Mouse (Mus musculus): ENCODE results near the gene Hspb8. TPM values are rescaled to one million over a fixed set of nuclear protein-coding genes. Genes with fewer than 3 reads are reported as not detected.
"Not testable (repeated sequence)": the region's sequence is repeated elsewhere in the genome, so short reads cannot be mapped to it uniquely, and the experiment has no call there.

Gene Hspb8
- polyA plus RNA-seq, 1 experiment from 2014 or later, result 10.5 TPM

DNA sequence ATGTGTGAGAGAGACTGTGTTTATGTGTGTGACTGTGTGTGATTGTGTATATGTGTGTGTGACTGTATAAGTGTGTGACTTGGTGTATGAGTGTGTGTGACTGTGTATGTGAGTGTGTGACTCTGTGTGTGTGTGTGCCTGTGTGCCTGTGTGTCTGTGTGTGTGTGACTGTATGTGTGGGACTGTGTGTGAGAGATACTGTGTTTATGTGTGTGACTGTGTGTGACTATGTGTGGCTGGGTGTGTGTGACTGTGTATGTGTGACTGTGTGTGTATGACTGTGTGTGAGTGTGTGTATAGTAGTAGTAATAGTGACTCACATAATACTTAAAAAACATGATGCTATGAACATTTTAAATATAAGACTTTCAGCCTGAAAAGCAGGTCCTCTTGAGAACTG, 13.5 kb upstream of the Hspb8 start:
- no peak for TF ChIP-seq CTCF (IDR thresholded peaks at IDR 0.05; ENCODE audit: low read depth)
- Histone ChIP-seq H3K4me3 (ENCODE audit: low read depth, low read length) (no peak overlapping the region), H3K36me3 (ENCODE audit: control insufficient read depth, insufficient read depth) (no peaks in the 10 kb centered on the region), H3K9ac (ENCODE audit: low read depth, low read length) (no peak overlapping the region), H3K27ac (ENCODE audit: low read depth, low read length) (no peak overlapping the region), H3K4me1 (replicated peaks; ENCODE audit: control insufficient read depth, insufficient read depth, low read length) (no peaks in the 10 kb centered on the region), H3K27me3 (replicated peaks; ENCODE audit: control insufficient read depth, insufficient read depth, low read length) (no peaks in the 10 kb centered on the region), H3K9me3 (ENCODE audit: control insufficient read depth) (no peaks in the 10 kb centered on the region), H3K4me2 (replicated peaks; ENCODE audit: low read depth) (no peak overlapping the region)
- ATAC-seq, result no peak

GRCm38 (mm10) chr5:116434976-116435850, 12.5 kb upstream of the Hspb8 start:
- no peak for TF ChIP-seq CTCF (IDR thresholded peaks at IDR 0.05; ENCODE audit: low read depth)
- Histone ChIP-seq H3K4me3 (ENCODE audit: low read depth, low read length) (no peak overlapping the region), H3K36me3 (ENCODE audit: control insufficient read depth, insufficient read depth) (no peaks in the 10 kb centered on the region), H3K27ac (ENCODE audit: low read depth, low read length) (no peak overlapping the region), H3K9me3 (ENCODE audit: control insufficient read depth) (no peaks in the 10 kb centered on the region), H3K9ac (ENCODE audit: low read depth, low read length) (no peak overlapping the region), H3K4me2 (replicated peaks; ENCODE audit: low read depth) (no peak overlapping the region), H3K27me3 (replicated peaks; ENCODE audit: control insufficient read depth, insufficient read depth, low read length) (no peaks in the 10 kb centered on the region), H3K4me1 (replicated peaks; ENCODE audit: control insufficient read depth, insufficient read depth, low read length) (no peaks in the 10 kb centered on the region)
- 66% methylated on average over 13 of the region's 13 CpGs for WGBS
- ATAC-seq, result no peak

DNA sequence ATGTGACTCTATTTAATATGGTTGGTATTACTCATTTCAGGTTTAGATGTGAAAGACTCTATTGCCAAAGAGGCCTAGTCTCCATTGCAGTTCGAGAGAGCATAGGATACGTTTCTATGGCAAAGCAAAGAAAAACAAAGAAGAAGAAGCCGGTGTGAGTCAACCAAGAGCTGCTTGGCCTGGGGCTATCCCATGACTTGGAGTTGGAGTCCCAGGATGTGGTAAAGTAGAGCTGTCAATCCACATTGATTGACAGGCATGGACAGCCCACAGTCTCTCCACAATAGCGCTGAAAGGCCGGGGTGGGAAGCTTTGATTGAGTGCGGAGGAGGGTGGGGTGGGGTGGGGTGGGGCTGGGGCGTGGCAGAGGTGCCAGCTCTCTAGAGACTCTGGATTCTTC, 10.2 kb upstream of the Hspb8 start:
- TF ChIP-seq CTCF (IDR thresholded peaks at IDR 0.05; ENCODE audit: low read depth), result no peak
- Histone ChIP-seq H3K9me3 (ENCODE audit: control insufficient read depth) (no peaks in the 10 kb centered on the region), H3K27ac (ENCODE audit: low read depth, low read length) (no peak overlapping the region), H3K36me3 (ENCODE audit: control insufficient read depth, insufficient read depth) (no peaks in the 10 kb centered on the region), H3K4me1 (replicated peaks; ENCODE audit: control insufficient read depth, insufficient read depth, low read length) (no peaks in the 10 kb centered on the region), H3K9ac (ENCODE audit: low read depth, low read length) (no peak overlapping the region), H3K4me3 (ENCODE audit: low read depth, low read length) (no peak overlapping the region), H3K27me3 (replicated peaks; ENCODE audit: control insufficient read depth, insufficient read depth, low read length) (no peaks in the 10 kb centered on the region), H3K4me2 (replicated peaks; ENCODE audit: low read depth) (no peak overlapping the region)
- no peak for ATAC-seq
- 36% methylated on average over 7 of the region's 7 CpGs for whole genome bisulfite sequencing

- no peak overlapping the region for H3K4me2 ChIP-seq (replicated peaks; ENCODE audit: low read depth)
- H3K9ac ChIP-seq (ENCODE audit: low read depth, low read length), result no peak overlapping the region
- H3K27ac ChIP-seq (ENCODE audit: low read depth, low read length), result no peak overlapping the region
- no peak for ATAC-seq
- no peaks in the 10 kb centered on the region for H3K9me3 ChIP-seq (ENCODE audit: control insufficient read depth)
- 83% methylated on average over 2 of the region's 2 CpGs for WGBS
- H3K27me3 ChIP-seq (replicated peaks; ENCODE audit: control insufficient read depth, insufficient read depth, low read length), result no peaks in the 10 kb centered on the region
- H3K4me1 ChIP-seq (replicated peaks; ENCODE audit: control insufficient read depth, insufficient read depth, low read length), result no peaks in the 10 kb centered on the region; the same call in 1 of the 2 replicates
- no peaks in the 10 kb centered on the region for H3K36me3 ChIP-seq (ENCODE audit: control insufficient read depth, insufficient read depth)
- H3K4me3 ChIP-seq (ENCODE audit: low read depth, low read length), result no peak overlapping the region
- TF ChIP-seq CTCF (IDR thresholded peaks at IDR 0.05; ENCODE audit: low read depth), result no peak
Observed at GRCm38 (mm10) chr5:116426701-116427100, 4.0 kb upstream of the Hspb8 start.

GRCm38 (mm10) chr5:116425709-116426108, 3.0 kb upstream of the Hspb8 start:
- not testable (repeated sequence) for H3K36me3 ChIP-seq (ENCODE audit: control insufficient read depth, insufficient read depth); H3K4me2 ChIP-seq (replicated peaks; ENCODE audit: low read depth); H3K9me3 ChIP-seq (ENCODE audit: control insufficient read depth); H3K27me3 ChIP-seq (replicated peaks; ENCODE audit: control insufficient read depth, insufficient read depth, low read length); ATAC-seq; H3K4me1 ChIP-seq (replicated peaks; ENCODE audit: control insufficient read depth, insufficient read depth, low read length); H3K4me3 ChIP-seq (ENCODE audit: low read depth, low read length); H3K27ac ChIP-seq (ENCODE audit: low read depth, low read length); H3K9ac ChIP-seq (ENCODE audit: low read depth, low read length)
- 88% methylated on average over 3 of the region's 3 CpGs for WGBS

DNA sequence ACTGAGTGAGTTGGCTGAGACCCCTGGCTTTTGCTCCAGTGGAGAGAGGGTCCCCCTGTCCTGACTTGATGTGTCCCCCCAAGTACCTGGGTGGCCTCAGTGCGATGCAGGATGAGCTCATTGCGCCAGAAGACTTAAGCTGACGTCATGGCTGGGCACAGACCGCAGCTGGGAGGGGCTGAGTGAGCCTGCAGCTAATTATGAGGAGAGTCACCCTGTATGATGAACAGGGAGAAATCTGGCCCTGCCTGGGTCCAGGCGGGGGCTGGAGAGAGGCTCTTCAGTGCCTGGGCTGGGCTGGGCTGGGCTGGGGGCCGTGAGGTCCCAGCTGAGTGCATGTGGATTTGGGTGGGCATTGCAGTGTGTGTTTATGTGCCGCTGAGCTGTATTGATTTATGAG, 2.6 kb upstream of the Hspb8 start:
- no peak overlapping the region for H3K27ac ChIP-seq (ENCODE audit: low read depth, low read length)
- peaks cover 4% of the 10 kb centered on the region; the same call in 1 of the 2 replicates for H3K4me1 ChIP-seq (replicated peaks; ENCODE audit: control insufficient read depth, insufficient read depth, low read length)
- TF ChIP-seq CTCF (IDR thresholded peaks at IDR 0.05; ENCODE audit: low read depth), result no peak
- no peaks in the 10 kb centered on the region for H3K27me3 ChIP-seq (replicated peaks; ENCODE audit: control insufficient read depth, insufficient read depth, low read length)
- H3K36me3 ChIP-seq (ENCODE audit: control insufficient read depth, insufficient read depth), result no peaks in the 10 kb centered on the region
- no peak overlapping the region for H3K4me3 ChIP-seq (ENCODE audit: low read depth, low read length)
- H3K9ac ChIP-seq (ENCODE audit: low read depth, low read length), result no peak overlapping the region
- 43% methylated on average over 7 of the region's 7 CpGs for WGBS
- no peak overlapping the region for H3K4me2 ChIP-seq (replicated peaks; ENCODE audit: low read depth)
- no peaks in the 10 kb centered on the region for H3K9me3 ChIP-seq (ENCODE audit: control insufficient read depth)
- no peak for ATAC-seq
